Mouse (Mus musculus) kidney, embryonic 14.5 days (tissue): Measurements from ENCODE around the gene Ybx1. TPM values are rescaled to one million over a fixed set of nuclear protein-coding genes. Genes with fewer than 3 reads are reported as not detected.

ENCODE experiments used
- ATAC-seq: fragments of 200-750 bp; cut with Nextera tagmentation; 2 replicates; pipeline ENCODE4 v1.8.0; 2017; ENCODE audit warnings: moderate number of reproducible peaks, mild to moderate bottlenecking, moderate TSS enrichment, moderate library complexity; ENCODE audit not compliant: low FRiP score, low TSS enrichment
- H3K27ac ChIP-seq: fragments of 300-500 bp; sonication (generic); 2 replicates; pipeline ENCODE4 v1.5.1; 2014; ENCODE audit warnings: low read depth, mild to moderate bottlenecking, low read length, moderate library complexity, mixed read lengths
- H3K27me3 ChIP-seq: fragments of 300-500 bp; sonication (generic); 2 replicates; pipeline ENCODE4 v1.6.1; 2014; ENCODE audit warnings: mild to moderate bottlenecking, low read length; ENCODE audit not compliant: control insufficient read depth, insufficient read depth
- H3K36me3 ChIP-seq: fragments of 300-500 bp; sonication (generic); 2 replicates; pipeline ENCODE4 v1.6.1; 2014; ENCODE audit warnings: low read length, mixed read lengths; ENCODE audit not compliant: control insufficient read depth, insufficient read depth
- H3K4me1 ChIP-seq: fragments of 300-500 bp; sonication (generic); 2 replicates; pipeline ENCODE4 v1.6.1; 2014; ENCODE audit warnings: low read length, mixed read lengths; ENCODE audit not compliant: control insufficient read depth, insufficient read depth
- H3K4me2 ChIP-seq: fragments of 300-500 bp; sonication (generic); replicated peaks from 2 replicates; pipeline ENCODE4 v1.6.1; 2014; ENCODE audit warnings: low read depth, mild to moderate bottlenecking, low read length
- H3K4me3 ChIP-seq: fragments of 300-500 bp; sonication (generic); 2 replicates; pipeline ENCODE4 v1.5.1; 2014; ENCODE audit warnings: mild to moderate bottlenecking, low read length
- H3K9ac ChIP-seq: fragments of 300-500 bp; sonication (generic); 2 replicates; pipeline ENCODE4 v1.6.1; 2014; ENCODE audit warnings: low read depth, mild to moderate bottlenecking, low read length, moderate library complexity
- H3K9me3 ChIP-seq: fragments of 300-500 bp; sonication (generic); 2 replicates; pipeline ENCODE4 v1.6.1; 2016; ENCODE audit warnings: low read length; ENCODE audit not compliant: control insufficient read depth
- WGBS: fragments of 180-500 bp; shearing (Covaris S2); extraction: QIAGEN DNeasy Blood & Tissue Kit; methylation state at CpG from one replicate; pipeline ENCODE4 v1.1.7; 2014; 5-methylcytosine and 5-hydroxymethylcytosine counted together
- polyA plus RNA-seq: library from polyadenylated mRNA; unstranded; fragments of >200 nt; fragmentation: Nextera tagmentation; extraction: Ambion mirVana; gene quantifications from 2 replicates; pipeline ENCODE4 v1.2.1, GENCODE M21; 2014

Ybx1 gene
- polyA plus RNA-seq, 1 experiment from 2014 or later, result 969 TPM

GRCm38 (mm10) chr4:119245961-119246360 is 48.4 kb downstream of the Ybx1 start:
- Histone ChIP-seq H3K9me3 (no peaks in the 10 kb centered on the region), H3K4me3 (no peak overlapping the region), H3K4me2 (no peak overlapping the region), H3K4me1 (no peaks in the 10 kb centered on the region), H3K36me3 (peaks cover 37% of the 10 kb centered on the region), H3K9ac (no peak overlapping the region), H3K27ac (no peak overlapping the region), H3K27me3 (no peaks in the 10 kb centered on the region)
- ATAC-seq, result no peak
- 82% methylated on average over 9 of the region's 9 CpGs for WGBS

GRCm38 (mm10) chr4:119245556-119245955 is 48.8 kb downstream of the Ybx1 start:
- Histone ChIP-seq H3K4me2 (no peak overlapping the region), H3K36me3 (peaks cover 37% of the 10 kb centered on the region), H3K9ac (no peak overlapping the region), H3K27me3 (no peaks in the 10 kb centered on the region), H3K4me1 (no peaks in the 10 kb centered on the region), H3K4me3 (no peak overlapping the region), H3K9me3 (no peaks in the 10 kb centered on the region), H3K27ac (no peak overlapping the region)
- ATAC-seq, result no peak
- 84% methylated on average over 7 of the region's 7 CpGs for WGBS

GRCm38 (mm10) chr4:119244468-119245240 is 49.8 kb downstream of the Ybx1 start:
- H3K4me1 ChIP-seq, result no peaks in the 10 kb centered on the region
- no peak for ATAC-seq
- no peak overlapping the region for H3K27ac ChIP-seq
- peaks cover 37% of the 10 kb centered on the region for H3K36me3 ChIP-seq
- H3K9me3 ChIP-seq, result no peaks in the 10 kb centered on the region
- H3K4me3 ChIP-seq, result no peak overlapping the region
- 83% methylated on average over 22 of the region's 22 CpGs for WGBS
- no peak overlapping the region for H3K4me2 ChIP-seq
- no peaks in the 10 kb centered on the region for H3K27me3 ChIP-seq
- no peak overlapping the region for H3K9ac ChIP-seq

- 90% methylated on average over 12 of the region's 12 CpGs for WGBS
Observed at GRCm38 (mm10) chr4:119242571-119242970, 51.8 kb downstream of the Ybx1 start.

GRCm38 (mm10) chr4:119241664-119242063 is 52.7 kb downstream of the Ybx1 start:
- Histone ChIP-seq H3K36me3 (peaks cover 28% of the 10 kb centered on the region; the same call in 1 of the 2 replicates), H3K4me2 (no peak overlapping the region), H3K27me3 (no peaks in the 10 kb centered on the region), H3K4me1 (no peaks in the 10 kb centered on the region), H3K9ac (no peak overlapping the region), H3K27ac (no peak overlapping the region), H3K9me3 (no peaks in the 10 kb centered on the region), H3K4me3 (no peak overlapping the region)
- no peak for ATAC-seq
- WGBS, result 92% methylated on average over 14 of the region's 14 CpGs

More at GRCm38 (mm10) chr4:119242571-119242970, 51.8 kb downstream of the Ybx1 start:
- H3K4me1 ChIP-seq, result no peaks in the 10 kb centered on the region
- no peak for ATAC-seq
- H3K9ac ChIP-seq, result no peak overlapping the region
- H3K27me3 ChIP-seq, result no peaks in the 10 kb centered on the region
- H3K4me2 ChIP-seq, result no peak overlapping the region
- peaks cover 27% of the 10 kb centered on the region; the same call in 1 of the 2 replicates for H3K36me3 ChIP-seq
- no peak overlapping the region for H3K4me3 ChIP-seq
- H3K9me3 ChIP-seq, result no peaks in the 10 kb centered on the region
- no peak overlapping the region for H3K27ac ChIP-seq

- Histone ChIP-seq H3K9me3 (no peaks in the 10 kb centered on the region), H3K4me3 (no peak overlapping the region), H3K4me2 (no peak overlapping the region; the same call in 1 of the 2 replicates), H3K27me3 (no peaks in the 10 kb centered on the region), H3K36me3 (peaks cover 28% of the 10 kb centered on the region; the same call in 1 of the 2 replicates), H3K27ac (0 out of 2 replicates have a peak overlapping the region, but pooled peaks have one; percentile 55), H3K9ac (peak overlapping the region; percentile 47; the same call in 1 of the 2 replicates), H3K4me1 (no peaks in the 10 kb centered on the region)
- whole genome bisulfite sequencing, result 43% methylated on average over 12 of the region's 12 CpGs
- ATAC-seq, result peak; percentile 79
Observed at GRCm38 (mm10) chr4:119239181-119239682, 55.2 kb downstream of the Ybx1 start.

- Histone ChIP-seq H3K9ac (no peak overlapping the region), H3K9me3 (no peaks in the 10 kb centered on the region), H3K4me3 (no peak overlapping the region), H3K4me2 (no peak overlapping the region), H3K27ac (no peak overlapping the region), H3K27me3 (no peaks in the 10 kb centered on the region), H3K4me1 (no peaks in the 10 kb centered on the region), H3K36me3 (peaks cover 26% of the 10 kb centered on the region; the same call in 1 of the 2 replicates)
- peak; percentile 2; the same call in 1 of the 2 replicates for ATAC-seq
- 76% methylated on average over 3 of the region's 3 CpGs for WGBS
Observed at GRCm38 (mm10) chr4:119238661-119239060, 55.7 kb downstream of the Ybx1 start.

GRCm38 (mm10) chr4:119234348-119234747 is 60.1 kb downstream of the Ybx1 start:
- Histone ChIP-seq H3K4me3 (peak overlapping the region; percentile 69; the same call in 1 of the 2 replicates), H3K9ac (peak overlapping the region; percentile 72; the same call in 1 of the 2 replicates), H3K27me3 (no peaks in the 10 kb centered on the region), H3K4me2 (peak overlapping the region; percentile 84), H3K4me1 (peaks cover 5% of the 10 kb centered on the region), H3K27ac (no peak overlapping the region), H3K9me3 (no peaks in the 10 kb centered on the region), H3K36me3 (peaks cover 8% of the 10 kb centered on the region; the same call in 1 of the 2 replicates)
- WGBS, result 60% methylated on average over 3 of the region's 3 CpGs
- no peak for ATAC-seq
